Mouse (Mus musculus): ENCODE results near the gene Hnrnpk. TPM values are rescaled to one million over a fixed set of nuclear protein-coding genes. Genes with fewer than 3 reads are reported as not detected.
A peak's percentile ranks its signal among the peaks of the same experiment; 100 is the strongest.

Gene Hnrnpk
- polyA plus RNA-seq, 1 experiment from 2014 or later = 1,425 TPM

DNA sequence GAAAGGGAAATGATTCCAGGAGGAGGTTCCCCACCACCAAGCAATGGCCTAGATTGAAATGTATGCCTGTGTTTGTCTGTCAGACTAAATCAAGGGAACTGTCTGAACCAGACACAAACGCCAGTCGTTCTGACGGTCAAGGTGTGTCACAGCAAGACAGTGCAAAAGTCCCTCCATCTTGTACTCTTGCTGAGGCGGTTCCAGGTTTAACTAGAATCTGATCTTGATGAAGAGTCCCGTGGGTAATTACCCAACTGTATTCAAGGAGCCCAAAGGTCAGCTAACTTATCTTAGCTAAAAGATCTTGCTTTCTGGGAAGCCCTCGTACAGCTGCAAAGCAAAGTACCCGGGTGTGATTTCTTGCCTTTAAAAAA is 17.6 kb downstream of the Hnrnpk start:
- no peak overlapping the region for H3K27ac ChIP-seq (ENCODE audit: low read length)
- peak overlapping the region; percentile 93 for H3K4me2 ChIP-seq (replicated peaks; ENCODE audit: low read depth, low read length)
- H3K4me1 ChIP-seq (ENCODE audit: control insufficient read depth, insufficient read depth, low read length) = peaks cover 3% of the 10 kb centered on the region; the same call in 1 of the 2 replicates
- no peak for ATAC-seq (ENCODE audit: insufficient number of reproducible peaks, insufficient read depth, low FRiP score, low read depth)
- H3K36me3 ChIP-seq (ENCODE audit: control insufficient read depth, insufficient read depth, low read length) = peaks cover 28% of the 10 kb centered on the region
- H3K4me3 ChIP-seq (ENCODE audit: low read depth, low read length) = peak overlapping the region; percentile 79
- H3K27me3 ChIP-seq (ENCODE audit: control insufficient read depth, insufficient read depth, low read length) = no peaks in the 10 kb centered on the region
- peak overlapping the region; percentile 64; the same call in 1 of the 2 replicates for H3K9ac ChIP-seq (replicated peaks; ENCODE audit: low read depth, low read length)
- peaks cover 10% of the 10 kb centered on the region; the same call in 1 of the 2 replicates for H3K9me3 ChIP-seq (ENCODE audit: control insufficient read depth, low read depth, low read length)
- WGBS = 79% methylated on average over 7 of the region's 7 CpGs

DNA sequence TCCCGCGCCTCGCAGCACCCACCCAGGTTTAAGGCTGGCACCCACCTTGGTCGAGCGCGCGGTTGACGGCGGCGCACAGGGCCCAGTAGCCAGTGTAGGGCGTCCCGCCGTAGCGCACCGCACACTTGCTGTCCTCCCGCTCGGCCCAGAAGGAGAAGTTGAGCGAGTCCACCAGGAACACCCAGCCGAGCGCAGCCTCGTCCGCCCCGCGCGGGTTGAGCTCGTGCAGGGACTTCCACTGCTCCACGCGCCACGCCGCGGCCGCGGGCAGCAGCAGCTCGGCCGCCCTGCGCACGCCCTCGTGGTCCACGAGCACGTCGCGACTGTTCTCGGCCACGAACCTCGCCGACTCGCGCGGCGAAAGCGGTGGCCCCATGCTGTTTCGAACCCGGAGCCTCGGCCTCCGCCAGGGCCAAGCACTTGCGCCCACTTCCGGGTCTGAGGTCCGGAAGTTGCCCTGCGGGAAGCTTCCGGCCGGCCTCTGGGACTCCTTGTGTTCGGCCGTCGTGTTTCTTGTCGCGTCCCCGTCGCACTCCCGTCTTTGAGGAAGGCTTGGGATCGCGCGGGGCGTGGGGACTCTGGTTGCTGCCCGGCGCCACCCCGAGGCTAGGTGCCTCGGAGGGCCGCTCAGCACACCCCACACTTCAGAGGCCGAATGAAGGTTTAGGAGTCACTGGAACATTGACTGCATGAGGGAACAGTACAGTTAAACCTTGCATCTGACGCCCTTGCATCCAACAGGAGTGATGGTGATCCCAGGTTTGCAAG is 18.2 kb downstream of the Hnrnpk start, which contains the start of gene 2210016F16Rik:
Gene 2210016F16Rik (minus strand): TSS at position 447 of the 768 bp plus-strand sequence.
- WGBS = 4% methylated on average over 80 of the region's 80 CpGs
- H3K4me2 ChIP-seq (replicated peaks; ENCODE audit: low read depth, low read length) = peak within 1 kb of the TSS; percentile 93
- no peaks in the 10 kb centered on the region for H3K27me3 ChIP-seq (ENCODE audit: control insufficient read depth, insufficient read depth, low read length)
- peaks cover 12% of the 10 kb centered on the region; the same call in 1 of the 2 replicates for H3K9me3 ChIP-seq (ENCODE audit: control insufficient read depth, low read depth, low read length)
- H3K27ac ChIP-seq (ENCODE audit: low read length) = no peak within 1 kb of the TSS; the same call in 1 of the 2 replicates
- ATAC-seq (ENCODE audit: insufficient number of reproducible peaks, insufficient read depth, low FRiP score, low read depth) = peak; percentile 72; the same call in 1 of the 2 replicates
- H3K4me1 ChIP-seq (ENCODE audit: control insufficient read depth, insufficient read depth, low read length) = peaks cover 3% of the 10 kb centered on the region; the same call in 1 of the 2 replicates
- H3K36me3 ChIP-seq (ENCODE audit: control insufficient read depth, insufficient read depth, low read length) = peaks cover 23% of the 10 kb centered on the region
- H3K4me3 ChIP-seq (ENCODE audit: low read depth, low read length) = peak within 1 kb of the TSS; percentile 79
- H3K9ac ChIP-seq (replicated peaks; ENCODE audit: low read depth, low read length) = peak within 1 kb of the TSS; percentile 64

DNA sequence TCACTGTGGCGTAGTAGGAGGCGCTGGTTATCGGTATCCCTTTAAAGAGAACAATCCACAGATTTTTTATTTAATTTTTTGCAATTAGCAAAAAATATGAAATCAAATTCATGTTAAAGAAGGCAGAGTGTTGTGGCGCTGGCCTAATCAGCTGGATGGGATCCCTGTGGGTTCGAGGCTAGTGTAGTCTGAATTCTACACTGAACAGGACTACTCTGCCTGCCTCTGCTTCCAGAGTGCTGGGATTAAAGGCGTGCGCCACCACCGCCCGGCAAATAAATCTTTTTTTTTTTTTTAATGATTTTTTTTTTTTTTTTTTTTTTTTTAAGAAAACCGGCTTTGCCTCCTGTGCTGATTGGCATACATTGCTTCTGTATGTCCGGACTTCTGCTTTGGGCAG is 18.8 kb downstream of the Hnrnpk start:
- peak overlapping the region; percentile 79 for H3K4me3 ChIP-seq (ENCODE audit: low read depth, low read length)
- peaks cover 17% of the 10 kb centered on the region for H3K36me3 ChIP-seq (ENCODE audit: control insufficient read depth, insufficient read depth, low read length)
- no peak for ATAC-seq (ENCODE audit: insufficient number of reproducible peaks, insufficient read depth, low FRiP score, low read depth)
- no peaks in the 10 kb centered on the region for H3K27me3 ChIP-seq (ENCODE audit: control insufficient read depth, insufficient read depth, low read length)
- no peak overlapping the region for H3K27ac ChIP-seq (ENCODE audit: low read length)
- H3K9me3 ChIP-seq (ENCODE audit: control insufficient read depth, low read depth, low read length) = peaks cover 14% of the 10 kb centered on the region; the same call in 1 of the 2 replicates
- 43% methylated on average over 11 of the region's 11 CpGs for WGBS
- peak overlapping the region; percentile 64 for H3K9ac ChIP-seq (replicated peaks; ENCODE audit: low read depth, low read length)
- peak overlapping the region; percentile 93 for H3K4me2 ChIP-seq (replicated peaks; ENCODE audit: low read depth, low read length)
- peaks cover 3% of the 10 kb centered on the region; the same call in 1 of the 2 replicates for H3K4me1 ChIP-seq (ENCODE audit: control insufficient read depth, insufficient read depth, low read length)

DNA sequence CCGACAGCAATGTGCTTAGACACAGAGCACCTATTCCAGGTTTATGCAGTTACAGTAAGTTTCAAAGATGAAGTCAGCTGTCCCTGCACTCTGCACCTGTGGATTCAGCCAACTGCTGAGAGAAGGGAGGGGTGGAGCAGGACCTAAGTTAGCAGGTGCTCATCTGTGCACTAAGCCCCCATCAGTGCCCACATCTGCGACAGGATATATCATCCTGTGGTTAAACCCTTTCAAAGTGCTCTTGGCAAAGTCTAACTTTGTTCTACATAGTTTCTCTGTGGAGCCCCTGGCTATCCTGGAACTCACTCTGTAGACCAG is 30.0 kb downstream of the Hnrnpk start:
- Histone ChIP-seq H3K9ac (replicated peaks; ENCODE audit: low read depth, low read length) (no peak overlapping the region), H3K36me3 (ENCODE audit: control insufficient read depth, insufficient read depth, low read length) (no peaks in the 10 kb centered on the region), H3K9me3 (ENCODE audit: control insufficient read depth, low read depth, low read length) (no peaks in the 10 kb centered on the region), H3K27ac (ENCODE audit: low read length) (no peak overlapping the region), H3K4me3 (ENCODE audit: low read depth, low read length) (no peak overlapping the region), H3K27me3 (ENCODE audit: control insufficient read depth, insufficient read depth, low read length) (no peaks in the 10 kb centered on the region), H3K4me1 (ENCODE audit: control insufficient read depth, insufficient read depth, low read length) (no peaks in the 10 kb centered on the region), H3K4me2 (replicated peaks; ENCODE audit: low read depth, low read length) (no peak overlapping the region)
- no peak for ATAC-seq (ENCODE audit: insufficient number of reproducible peaks, insufficient read depth, low FRiP score, low read depth)
- WGBS = 83% methylated on average over 2 of the region's 2 CpGs

DNA sequence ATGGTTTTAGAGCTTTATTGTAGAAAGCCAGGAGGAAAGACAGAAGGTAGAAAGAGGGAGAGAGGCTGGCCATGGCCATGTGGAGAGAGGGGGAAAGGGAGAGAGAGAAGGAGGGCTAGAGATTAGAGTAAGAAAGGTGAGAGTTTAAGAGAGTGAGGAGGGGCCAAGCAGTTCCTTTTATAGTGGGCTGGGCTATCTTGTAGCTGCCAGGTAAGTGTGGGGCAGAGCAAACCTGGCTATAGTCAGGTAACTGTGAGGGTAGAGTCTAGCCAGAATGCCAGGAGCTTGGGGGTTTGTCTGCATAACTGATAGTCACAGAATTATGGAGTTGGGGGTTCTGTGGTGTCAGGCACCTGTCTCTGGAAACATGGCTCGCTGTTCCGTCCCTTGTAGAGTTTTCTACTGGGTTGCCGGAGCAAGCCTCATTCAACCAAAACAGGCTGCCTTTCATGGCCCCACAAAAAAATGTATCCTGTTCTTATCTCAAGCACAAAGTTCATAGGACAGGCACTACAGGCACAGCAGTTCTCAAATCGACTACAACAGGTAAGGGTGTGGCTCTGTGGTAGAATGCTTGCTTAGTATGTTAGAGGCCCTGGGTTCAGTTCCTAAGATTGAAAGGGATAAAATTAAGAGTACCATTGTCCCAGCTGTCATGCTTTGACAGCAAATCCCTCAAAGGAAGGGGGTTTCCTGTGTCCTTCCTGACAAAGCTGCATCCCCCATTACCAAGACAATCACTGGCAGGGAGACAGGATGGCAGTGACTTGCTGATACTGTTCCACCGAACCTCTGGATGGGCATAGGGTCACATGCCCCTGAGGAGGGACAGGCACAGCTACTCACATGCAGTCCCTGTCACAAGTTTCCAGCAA is 30.6 kb downstream of the Hnrnpk start:
- Histone ChIP-seq H3K27ac (ENCODE audit: low read length) (no peak overlapping the region), H3K9me3 (ENCODE audit: control insufficient read depth, low read depth, low read length) (no peaks in the 10 kb centered on the region), H3K4me2 (replicated peaks; ENCODE audit: low read depth, low read length) (no peak overlapping the region), H3K36me3 (ENCODE audit: control insufficient read depth, insufficient read depth, low read length) (no peaks in the 10 kb centered on the region), H3K4me1 (ENCODE audit: control insufficient read depth, insufficient read depth, low read length) (no peaks in the 10 kb centered on the region), H3K9ac (replicated peaks; ENCODE audit: low read depth, low read length) (no peak overlapping the region), H3K4me3 (ENCODE audit: low read depth, low read length) (no peak overlapping the region), H3K27me3 (ENCODE audit: control insufficient read depth, insufficient read depth, low read length) (no peaks in the 10 kb centered on the region)
- WGBS = 75% methylated on average over 5 of the region's 5 CpGs
- no peak for ATAC-seq (ENCODE audit: insufficient number of reproducible peaks, insufficient read depth, low FRiP score, low read depth)

DNA sequence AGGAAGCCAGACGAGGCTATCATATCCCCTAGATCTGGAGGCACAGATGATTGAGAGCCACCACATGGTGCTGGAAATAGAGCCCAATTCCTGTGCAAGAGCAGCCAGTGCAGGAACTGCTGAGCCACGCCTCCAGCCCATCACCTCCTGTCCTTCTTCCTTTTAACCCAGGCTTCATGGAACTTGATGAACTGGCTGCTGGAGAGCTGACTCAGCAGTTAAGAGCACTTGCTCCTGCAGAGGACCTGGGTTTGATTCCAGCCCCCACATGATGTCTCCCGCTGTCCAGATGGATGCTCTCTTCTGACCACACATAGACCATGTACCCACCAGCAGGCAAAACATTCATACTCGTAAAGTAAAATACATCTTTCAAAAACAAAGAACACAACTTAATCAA is 34.3 kb downstream of the Hnrnpk start:
- Histone ChIP-seq H3K4me3 (ENCODE audit: low read depth, low read length) (no peak overlapping the region), H3K27ac (ENCODE audit: low read length) (no peak overlapping the region), H3K36me3 (ENCODE audit: control insufficient read depth, insufficient read depth, low read length) (no peaks in the 10 kb centered on the region), H3K27me3 (ENCODE audit: control insufficient read depth, insufficient read depth, low read length) (no peaks in the 10 kb centered on the region), H3K9ac (replicated peaks; ENCODE audit: low read depth, low read length) (no peak overlapping the region), H3K4me2 (replicated peaks; ENCODE audit: low read depth, low read length) (no peak overlapping the region), H3K4me1 (ENCODE audit: control insufficient read depth, insufficient read depth, low read length) (no peaks in the 10 kb centered on the region), H3K9me3 (ENCODE audit: control insufficient read depth, low read depth, low read length) (no peaks in the 10 kb centered on the region)
- ATAC-seq (ENCODE audit: insufficient number of reproducible peaks, insufficient read depth, low FRiP score, low read depth) = no peak
- WGBS = 68% methylated on average over 4 of the region's 4 CpGs

DNA sequence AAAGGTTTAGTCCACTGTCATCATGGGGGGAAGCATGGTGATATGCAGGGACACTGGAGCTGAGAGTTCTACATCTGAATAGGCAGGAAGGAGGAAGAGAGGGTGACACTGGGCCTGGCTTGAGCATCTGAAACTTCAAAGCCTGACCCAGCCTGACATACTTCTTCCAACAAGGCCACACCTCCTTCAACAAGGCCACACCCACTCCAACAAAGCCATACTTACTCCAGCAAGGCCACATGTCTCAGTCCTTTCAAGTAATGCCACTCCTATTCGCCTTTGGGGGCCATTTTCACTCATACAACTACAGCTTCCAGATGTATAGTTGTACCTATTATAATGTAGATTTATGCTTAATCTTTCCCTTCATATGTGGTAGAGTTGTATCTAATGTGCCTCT is 35.5 kb downstream of the Hnrnpk start:
- no peaks in the 10 kb centered on the region for H3K4me1 ChIP-seq (ENCODE audit: control insufficient read depth, insufficient read depth, low read length)
- no peaks in the 10 kb centered on the region for H3K36me3 ChIP-seq (ENCODE audit: control insufficient read depth, insufficient read depth, low read length)
- H3K9me3 ChIP-seq (ENCODE audit: control insufficient read depth, low read depth, low read length) = no peaks in the 10 kb centered on the region
- no peak overlapping the region for H3K27ac ChIP-seq (ENCODE audit: low read length)
- no peak overlapping the region for H3K4me2 ChIP-seq (replicated peaks; ENCODE audit: low read depth, low read length)
- no peak overlapping the region for H3K9ac ChIP-seq (replicated peaks; ENCODE audit: low read depth, low read length)
- no peak for ATAC-seq (ENCODE audit: insufficient number of reproducible peaks, insufficient read depth, low FRiP score, low read depth)
- WGBS = 75% methylated on average over 1 of the region's 1 CpGs
- no peaks in the 10 kb centered on the region for H3K27me3 ChIP-seq (ENCODE audit: control insufficient read depth, insufficient read depth, low read length)
- no peak overlapping the region for H3K4me3 ChIP-seq (ENCODE audit: low read depth, low read length)

DNA sequence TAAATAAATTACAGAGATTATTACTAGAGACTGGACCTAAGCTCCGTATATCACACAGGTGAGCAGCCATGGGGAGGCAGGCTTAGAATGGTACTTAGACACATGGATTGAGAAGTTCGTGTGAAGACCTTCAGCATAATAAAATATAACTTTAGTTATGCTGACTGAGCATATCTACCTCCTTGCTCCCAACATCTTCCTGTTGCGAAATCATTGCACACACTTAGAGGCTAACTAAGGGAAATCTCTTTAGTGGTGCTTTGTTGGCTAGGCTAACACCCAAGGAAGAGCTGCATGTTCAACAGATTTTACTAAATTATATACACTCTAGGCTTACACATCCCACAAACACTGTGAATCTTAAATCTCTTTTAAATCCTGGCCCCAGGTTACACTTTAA is 36.8 kb downstream of the Hnrnpk start:
- no peaks in the 10 kb centered on the region for H3K4me1 ChIP-seq (ENCODE audit: control insufficient read depth, insufficient read depth, low read length)
- no peak for ATAC-seq (ENCODE audit: insufficient number of reproducible peaks, insufficient read depth, low FRiP score, low read depth)
- H3K27me3 ChIP-seq (ENCODE audit: control insufficient read depth, insufficient read depth, low read length) = no peaks in the 10 kb centered on the region
- H3K4me2 ChIP-seq (replicated peaks; ENCODE audit: low read depth, low read length) = no peak overlapping the region
- no peak overlapping the region for H3K9ac ChIP-seq (replicated peaks; ENCODE audit: low read depth, low read length)
- H3K9me3 ChIP-seq (ENCODE audit: control insufficient read depth, low read depth, low read length) = no peaks in the 10 kb centered on the region
- 79% methylated on average over 3 of the region's 3 CpGs for WGBS
- no peak overlapping the region for H3K27ac ChIP-seq (ENCODE audit: low read length)
- H3K4me3 ChIP-seq (ENCODE audit: low read depth, low read length) = no peak overlapping the region
- no peaks in the 10 kb centered on the region for H3K36me3 ChIP-seq (ENCODE audit: control insufficient read depth, insufficient read depth, low read length)

All from stomach, embryonic 14.5 days (tissue).